Mouse (Mus musculus) thymus, postnatal 0 days (tissue): Measurements from ENCODE around the gene Trit1. TPM values are rescaled to one million over a fixed set of nuclear protein-coding genes. Genes with fewer than 3 reads are reported as not detected.

Experiments
- polyA plus RNA-seq: library from polyadenylated mRNA; unstranded; fragments of >200 nt; fragmentation: Nextera tagmentation; extraction: Ambion mirVana; gene quantifications from 2 replicates; pipeline ENCODE4 v1.2.1, GENCODE M21; 2015

Gene Trit1
- polyA plus RNA-seq, 1 experiment from 2014 or later: 16.4 TPM

Other genes starting within 250 kb of the Trit1 start
- 118 and 131 TPM in 2 replicates for gene Ppt1, start 180.4 kb upstream of the Trit1 start, polyA plus RNA-seq
- gene Cap1, start 130.5 kb upstream of the Trit1 start, polyA plus RNA-seq: 91.9 and 106 TPM in 2 replicates
- gene Mfsd2a, start 55.4 kb upstream of the Trit1 start, polyA plus RNA-seq: 2.4 and 2.7 TPM in 2 replicates
- gene Mycl, start 20.9 kb upstream of the Trit1 start, polyA plus RNA-seq: 1.2 and 1.6 TPM in 2 replicates
- gene Bmp8b, start 88.6 kb downstream of the Trit1 start, polyA plus RNA-seq: 0.12 and 0.17 TPM in 2 replicates
- 0.09 TPM in 1 of 2 replicates, not detected in the other for gene Oxct2b, start 99.7 kb downstream of the Trit1 start, polyA plus RNA-seq
- 92.1 and 105 TPM in 2 replicates for gene Ppie, start 123.4 kb downstream of the Trit1 start, polyA plus RNA-seq
- 0.30 and 0.41 TPM in 2 replicates for gene Hpcal4, start 166.6 kb downstream of the Trit1 start, polyA plus RNA-seq
- not detected in 2 replicates for gene Nt5c1a, start 184.9 kb downstream of the Trit1 start, polyA plus RNA-seq
- gene Heyl, start 217.0 kb downstream of the Trit1 start, polyA plus RNA-seq: 2.3 and 3.7 TPM in 2 replicates
- 26.1 and 26.4 TPM in 2 replicates for gene Pabpc4, start 245.8 kb downstream of the Trit1 start, polyA plus RNA-seq